Mouse (Mus musculus): ENCODE measurements around the gene Eif2a. TPM values are rescaled to one million over a fixed set of nuclear protein-coding genes. Genes with fewer than 3 reads are reported as not detected.

Eif2a gene
- polyA plus RNA-seq, 1 experiment = 9.9 TPM

GRCm38 (mm10) chr3:58552001-58552811, 26.6 kb downstream of the Eif2a start:
- H3K4me1 ChIP-seq (ENCODE audit: control insufficient read depth, insufficient read depth, low read length) = no peaks in the 10 kb centered on the region
- no peak overlapping the region for H3K4me3 ChIP-seq (replicated peaks; ENCODE audit: extremely low read depth, low read depth, low read length)
- 40% methylated on average over 1 of the region's 1 CpGs for WGBS
- TF ChIP-seq POLR2A (IDR thresholded peaks at IDR 0.05; ENCODE audit: borderline replicate concordance, extremely low read depth, low read depth, low read length) (no peak), CTCF (IDR thresholded peaks at IDR 0.05; ENCODE audit: insufficient read depth, low read length) (no peak)
- no peak for DNase-seq

GRCm38 (mm10) chr3:58556649-58557048, 31.0 kb downstream of the Eif2a start:
- 81% methylated on average over 7 of the region's 7 CpGs for WGBS
- Histone ChIP-seq H3K4me3 (replicated peaks; ENCODE audit: extremely low read depth, low read depth, low read length) (no peak overlapping the region), H3K4me1 (ENCODE audit: control insufficient read depth, insufficient read depth, low read length) (no peaks in the 10 kb centered on the region)
- TF ChIP-seq POLR2A (IDR thresholded peaks at IDR 0.05; ENCODE audit: borderline replicate concordance, extremely low read depth, low read depth, low read length) (no peak), CTCF (IDR thresholded peaks at IDR 0.05; ENCODE audit: insufficient read depth, low read length) (no peak)
- no peak for DNase-seq

DNA sequence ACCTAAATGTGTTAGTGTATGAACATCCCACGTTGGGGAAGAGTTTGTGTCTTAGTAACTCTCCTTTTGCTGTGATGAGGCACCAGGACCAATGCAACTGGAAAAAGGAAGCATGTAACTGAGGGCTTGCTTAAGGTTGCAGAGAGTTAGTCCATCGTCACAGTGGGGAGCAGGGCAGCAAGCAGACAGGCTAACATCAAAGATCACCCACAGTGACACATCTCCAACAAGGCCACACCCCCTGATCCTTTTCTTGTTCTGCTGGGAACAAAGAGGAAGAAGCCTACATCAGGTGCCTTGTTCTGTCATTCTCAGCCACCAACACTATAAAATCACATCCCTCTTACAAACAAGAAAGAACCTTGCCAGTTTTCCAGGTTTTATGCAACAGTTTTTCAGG, 34.3 kb downstream of the Eif2a start:
- Histone ChIP-seq H3K4me3 (replicated peaks; ENCODE audit: extremely low read depth, low read depth, low read length) (no peak overlapping the region), H3K4me1 (ENCODE audit: control insufficient read depth, insufficient read depth, low read length) (no peaks in the 10 kb centered on the region)
- TF ChIP-seq POLR2A (IDR thresholded peaks at IDR 0.05; ENCODE audit: borderline replicate concordance, extremely low read depth, low read depth, low read length) (no peak), CTCF (IDR thresholded peaks at IDR 0.05; ENCODE audit: insufficient read depth, low read length) (no peak)
- 57% methylated on average over 2 of the region's 2 CpGs for WGBS
- no peak for DNase-seq

DNA sequence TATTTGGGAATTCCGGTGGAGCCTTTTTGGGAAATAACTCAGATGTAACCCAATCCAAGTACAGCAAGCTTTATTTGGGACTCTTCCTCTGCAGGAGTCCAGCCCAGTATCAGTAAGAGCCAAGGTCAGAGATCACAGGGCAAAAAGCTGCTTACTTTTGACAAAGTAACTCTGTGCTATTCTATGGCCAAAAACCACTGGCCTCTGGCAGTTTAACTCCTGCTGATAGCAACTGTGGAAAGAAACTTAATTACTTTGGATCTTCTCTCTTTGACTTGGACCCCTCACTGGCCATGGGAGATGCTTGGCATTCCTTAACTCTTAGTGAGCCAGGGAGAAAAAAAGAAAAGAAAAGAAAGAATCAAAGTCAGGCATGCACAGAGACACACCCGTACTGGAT, 35.8 kb downstream of the Eif2a start:
- 64% methylated on average over 2 of the region's 2 CpGs for WGBS

GRCm38 (mm10) chr3:58570821-58571220, 45.2 kb downstream of the Eif2a start:
- WGBS = 85% methylated on average over 3 of the region's 3 CpGs
- no peaks in the 10 kb centered on the region for H3K4me1 ChIP-seq (ENCODE audit: control insufficient read depth, insufficient read depth, low read length)
- DNase-seq = no peak
- TF ChIP-seq POLR2A (IDR thresholded peaks at IDR 0.05; ENCODE audit: borderline replicate concordance, extremely low read depth, low read depth, low read length) (no peak), CTCF (IDR thresholded peaks at IDR 0.05; ENCODE audit: insufficient read depth, low read length) (no peak)
- no peak overlapping the region for H3K4me3 ChIP-seq (replicated peaks; ENCODE audit: extremely low read depth, low read depth, low read length)

More for the DNA sequence above, 35.8 kb downstream of the Eif2a start:
- no peaks in the 10 kb centered on the region for H3K4me1 ChIP-seq (ENCODE audit: control insufficient read depth, insufficient read depth, low read length)
- no peak for TF ChIP-seq CTCF (IDR thresholded peaks at IDR 0.05; ENCODE audit: insufficient read depth, low read length)
- TF ChIP-seq POLR2A (IDR thresholded peaks at IDR 0.05; ENCODE audit: borderline replicate concordance, extremely low read depth, low read depth, low read length) = no peak
- no peak overlapping the region for H3K4me3 ChIP-seq (replicated peaks; ENCODE audit: extremely low read depth, low read depth, low read length)
- no peak for DNase-seq

GRCm38 (mm10) chr3:58576137-58577066, 50.8 kb downstream of the Eif2a start, which contains the start of gene Selenot:
Gene Selenot (plus strand): TSS chr3:58576636.
- 2% methylated on average over 57 of the region's 59 CpGs for WGBS
- DNase-seq = peak; percentile 95
- Histone ChIP-seq H3K4me3 (replicated peaks; ENCODE audit: extremely low read depth, low read depth, low read length) (peak within 1 kb of the TSS; percentile 71), H3K4me1 (ENCODE audit: control insufficient read depth, insufficient read depth, low read length) (peaks cover 5% of the 10 kb centered on the region)
- TF ChIP-seq CTCF (IDR thresholded peaks at IDR 0.05; ENCODE audit: insufficient read depth, low read length) = no peak
- peak; percentile 95 for TF ChIP-seq POLR2A (IDR thresholded peaks at IDR 0.05; ENCODE audit: borderline replicate concordance, extremely low read depth, low read depth, low read length)

DNA sequence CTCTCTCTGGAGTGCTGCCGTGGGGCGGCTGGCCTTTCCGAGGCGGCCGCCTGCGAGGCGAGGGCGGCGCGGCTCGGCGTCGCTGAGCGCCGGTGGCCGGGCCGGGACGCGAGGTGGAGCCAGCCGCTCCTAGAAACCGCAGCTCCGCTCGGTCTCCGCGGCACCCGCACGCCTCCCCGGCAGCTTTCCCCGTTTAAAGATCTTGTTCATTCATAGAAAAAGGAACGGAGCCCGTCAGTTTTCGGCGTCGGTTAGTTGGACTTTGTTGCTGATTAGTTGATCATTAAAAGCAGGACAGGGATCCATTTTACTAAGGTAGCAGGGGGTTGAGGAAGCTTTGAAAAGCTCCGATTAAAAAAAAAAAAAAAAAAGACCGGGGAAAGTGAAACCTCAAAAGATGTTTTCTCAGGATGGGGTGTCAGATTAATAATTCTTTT, 51.5 kb downstream of the Eif2a start:
- WGBS = 1% methylated on average over 36 of the region's 36 CpGs
- TF ChIP-seq CTCF (IDR thresholded peaks at IDR 0.05; ENCODE audit: insufficient read depth, low read length) (no peak), POLR2A (IDR thresholded peaks at IDR 0.05; ENCODE audit: borderline replicate concordance, extremely low read depth, low read depth, low read length) (no peak)
- DNase-seq = no peak
- H3K4me1 ChIP-seq (ENCODE audit: control insufficient read depth, insufficient read depth, low read length) = peaks cover 10% of the 10 kb centered on the region
- H3K4me3 ChIP-seq (replicated peaks; ENCODE audit: extremely low read depth, low read depth, low read length) = peak overlapping the region; percentile 71

DNA sequence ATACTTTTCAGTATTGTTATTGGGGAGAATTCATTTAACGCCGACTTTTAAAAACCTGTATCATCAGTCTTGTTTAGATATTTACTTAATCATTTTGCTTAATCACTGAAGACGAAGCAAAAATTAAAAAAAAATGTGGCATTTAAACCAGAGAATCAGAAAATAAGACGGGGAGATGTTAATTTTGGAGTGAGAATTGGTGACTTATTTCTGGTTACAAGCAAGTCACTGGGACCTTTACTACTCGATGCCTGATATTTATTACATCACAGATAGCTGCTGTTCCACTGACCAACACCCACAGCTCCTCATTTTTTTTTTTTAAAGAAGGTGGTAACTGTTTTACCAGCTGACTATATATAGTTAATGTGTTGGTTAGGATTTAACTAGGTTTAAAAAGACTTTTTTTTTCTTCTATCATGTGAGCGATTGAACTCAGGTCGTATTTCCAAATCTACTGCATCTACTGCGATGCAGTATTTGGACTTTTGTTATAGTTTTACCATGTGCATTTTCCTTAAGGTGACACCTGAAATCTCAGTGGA, 52.0 kb downstream of the Eif2a start:
- Histone ChIP-seq H3K4me3 (replicated peaks; ENCODE audit: extremely low read depth, low read depth, low read length) (peak overlapping the region; percentile 71), H3K4me1 (ENCODE audit: control insufficient read depth, insufficient read depth, low read length) (peaks cover 15% of the 10 kb centered on the region)
- no peak for DNase-seq
- 9% methylated on average over 8 of the region's 8 CpGs for WGBS
- TF ChIP-seq POLR2A (IDR thresholded peaks at IDR 0.05; ENCODE audit: borderline replicate concordance, extremely low read depth, low read depth, low read length) = no peak
- TF ChIP-seq CTCF (IDR thresholded peaks at IDR 0.05; ENCODE audit: insufficient read depth, low read length) = no peak

DNA sequence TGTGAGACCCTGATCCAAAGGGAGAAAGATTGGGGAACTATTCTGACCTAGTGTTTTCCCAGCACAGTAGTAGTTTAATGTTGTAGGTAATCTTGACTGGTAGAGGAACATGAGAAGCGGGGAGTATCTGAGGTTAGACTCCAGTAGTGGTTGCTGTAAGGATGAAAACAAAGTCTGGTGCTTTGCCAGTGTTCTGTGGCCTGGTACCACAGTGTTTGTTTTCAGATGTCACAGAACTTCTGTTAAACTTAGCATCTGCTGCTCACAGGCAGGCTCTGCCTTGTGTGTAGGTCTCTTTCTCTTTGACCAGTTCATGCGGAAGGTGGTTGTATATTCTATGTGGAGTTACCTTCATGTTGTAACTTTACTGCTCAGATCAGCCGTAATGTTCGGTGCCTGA, 55.9 kb downstream of the Eif2a start:
- 60% methylated on average over 4 of the region's 4 CpGs for WGBS
- DNase-seq = no peak
- TF ChIP-seq CTCF (IDR thresholded peaks at IDR 0.05; ENCODE audit: insufficient read depth, low read length) (no peak), POLR2A (IDR thresholded peaks at IDR 0.05; ENCODE audit: borderline replicate concordance, extremely low read depth, low read depth, low read length) (no peak)
- Histone ChIP-seq H3K4me1 (ENCODE audit: control insufficient read depth, insufficient read depth, low read length) (peaks cover 22% of the 10 kb centered on the region), H3K4me3 (replicated peaks; ENCODE audit: extremely low read depth, low read depth, low read length) (no peak overlapping the region)

Data from lung, adult 2 months (tissue).